Mouse (Mus musculus) CH12.LX (cell line): ENCODE measurements around the gene Gm9918. TPM values are rescaled to one million over a fixed set of nuclear protein-coding genes. Genes with fewer than 3 reads are reported as not detected.

ENCODE experiments used
- DNase-seq: peaks from one replicate; pipeline ENCODE4 v3.0.0-alpha.2; 2013; ENCODE audit errors: extremely low read depth
- H3K27ac ChIP-seq: 2 replicates; pipeline ENCODE4 v1.5.1; 2012; ENCODE audit warnings: low read depth, mild to moderate bottlenecking, control low read depth, moderate library complexity; ENCODE audit not compliant: insufficient read depth
- H3K27me3 ChIP-seq: replicated peaks from 2 replicates; pipeline ENCODE3; 2012; ENCODE audit warnings: inconsistent platforms
- H3K36me3 ChIP-seq, 2 experiments: replicated peaks in 1 of 2; 2 replicates each; pipeline versions ENCODE3 to v1.6.1; 2012; ENCODE audit warnings: inconsistent platforms in 1 of 2, low read length in 1 of 2, mild to moderate bottlenecking in 1 of 2, mixed read lengths in 1 of 2, moderate library complexity in 1 of 2; ENCODE audit not compliant: control insufficient read depth in 1 of 2, insufficient read depth in 1 of 2
- H3K4me1 ChIP-seq, 2 experiments: 2 replicates each; pipeline ENCODE4 v1.6.1; 2012; ENCODE audit warnings: inconsistent platforms in 1 of 2, moderate library complexity in 1 of 2; ENCODE audit not compliant: insufficient read depth in 2 of 2, control insufficient read depth in 1 of 2
- H3K4me2 ChIP-seq: 2 replicates; pipeline ENCODE4 v1.6.1; 2012; ENCODE audit warnings: low read depth, mild to moderate bottlenecking, control low read depth; ENCODE audit not compliant: poor library complexity, insufficient read depth, severe bottlenecking
- H3K4me3 ChIP-seq, 3 experiments: fragments of 150-350 bp in 1 of 3; sonication (generic) in 1 of 3; replicated peaks in 1 of 3; 2 replicates each; pipeline versions ENCODE3 to v1.5.1; 2011 to 2012; ENCODE audit warnings: low read depth in 2 of 3, low read length in 2 of 3, mild to moderate bottlenecking in 2 of 3, moderate library complexity in 2 of 3, control low read depth in 1 of 3, improper control_type of control experiment in 1 of 3, inconsistent platforms in 1 of 3, mixed read lengths in 1 of 3; ENCODE audit not compliant: poor library complexity in 1 of 3
- H3K79me2 ChIP-seq: replicated peaks from 2 replicates; pipeline ENCODE4 v1.6.1; 2012; ENCODE audit warnings: mild to moderate bottlenecking, moderate library complexity; ENCODE audit not compliant: control insufficient read depth, poor library complexity, insufficient read depth, severe bottlenecking; ENCODE audit errors: extremely low read depth
- H3K9ac ChIP-seq: 2 replicates; pipeline ENCODE4 v1.6.1; 2012; ENCODE audit warnings: low read depth, mild to moderate bottlenecking, control low read depth, moderate library complexity; ENCODE audit not compliant: insufficient read depth
- H3K9me3 ChIP-seq: replicated peaks from 2 replicates; pipeline ENCODE3; 2012; ENCODE audit warnings: low read length, inconsistent platforms, mixed read lengths
- BHLHE40 ChIP-seq: IDR thresholded peaks from 2 replicates; pipeline ENCODE4 v1.6.1; 2011; ENCODE audit warnings: mild to moderate bottlenecking, low read depth, low read length, improper control_type of control experiment
- ELF1 ChIP-seq: IDR thresholded peaks from 2 replicates; pipeline ENCODE4 v1.6.1; 2014; ENCODE audit warnings: low read depth, mild to moderate bottlenecking, inconsistent platforms, low read length, improper control_type of control experiment
- GABPA ChIP-seq: IDR thresholded peaks from 2 replicates; pipeline ENCODE4 v1.6.1; 2012; ENCODE audit warnings: low read depth, low read length, improper control_type of control experiment, inconsistent platforms; ENCODE audit not compliant: insufficient replicate concordance
- IRF4 ChIP-seq: IDR thresholded peaks from 2 replicates; pipeline ENCODE4 v1.6.1; 2014; ENCODE audit warnings: low read depth, mild to moderate bottlenecking, inconsistent platforms, low read length, improper control_type of control experiment
- MAX ChIP-seq: IDR thresholded peaks from 2 replicates; pipeline ENCODE4 v1.6.1; 2011; ENCODE audit warnings: low read length, improper control_type of control experiment
- MAZ ChIP-seq: IDR thresholded peaks from 2 replicates; pipeline ENCODE4 v1.6.1; 2012; ENCODE audit warnings: low read depth, mild to moderate bottlenecking, inconsistent platforms, low read length, improper control_type of control experiment, moderate library complexity
- MXI1 ChIP-seq: IDR thresholded peaks from 2 replicates; pipeline ENCODE4 v1.6.1; 2011; ENCODE audit warnings: mild to moderate bottlenecking, low read depth, low read length, improper control_type of control experiment
- NELFE ChIP-seq: IDR thresholded peaks from 2 replicates; pipeline ENCODE4 v1.6.1; 2011; ENCODE audit warnings: low read depth, low read length, improper control_type of control experiment
- NRF1 ChIP-seq: IDR thresholded peaks from 2 replicates; pipeline ENCODE4 v1.6.1; 2014; ENCODE audit warnings: low read depth, mild to moderate bottlenecking, inconsistent platforms, low read length, improper control_type of control experiment, moderate library complexity
- PAX5 ChIP-seq: IDR thresholded peaks from 2 replicates; pipeline ENCODE4 v1.6.1; 2012; ENCODE audit warnings: low read length, inconsistent platforms, mixed read lengths
- RCOR1 ChIP-seq: conservative IDR thresholded peaks from 2 replicates; pipeline ENCODE4 v1.6.1; 2012; ENCODE audit warnings: low read depth, mild to moderate bottlenecking, inconsistent platforms, low read length, improper control_type of control experiment
- SMC3 ChIP-seq: IDR thresholded peaks from 2 replicates; pipeline ENCODE4 v1.6.1; 2011; ENCODE audit warnings: low read depth, low read length, improper control_type of control experiment
- TBP ChIP-seq: conservative IDR thresholded peaks from 2 replicates; pipeline ENCODE4 v1.6.1; 2011; ENCODE audit warnings: low read depth, low read length, improper control_type of control experiment
- UBTF ChIP-seq: IDR thresholded peaks from 2 replicates; pipeline ENCODE4 v1.6.1; 2012; ENCODE audit warnings: low read depth, mild to moderate bottlenecking, inconsistent platforms, low read length, improper control_type of control experiment, moderate library complexity
- ZC3H11A ChIP-seq: IDR thresholded peaks from 2 replicates; pipeline ENCODE4 v1.6.1; 2012; ENCODE audit warnings: low read depth, mild to moderate bottlenecking, inconsistent platforms, low read length, improper control_type of control experiment
- ZKSCAN1 ChIP-seq: IDR thresholded peaks from 2 replicates; pipeline ENCODE4 v1.6.1; 2012; ENCODE audit warnings: low read depth, inconsistent platforms, low read length, improper control_type of control experiment, borderline replicate concordance
- dilution Hi-C: fragments of 300-500 bp; cut with MboI; formaldehyde crosslinking; loops from 2 replicates; pipeline ENCODE4 v1.14.3; 2020; ENCODE audit warnings: low sequenced_read_pairs; ENCODE audit not compliant: extremely low pct_unique_long_range_greater_than_20kb, extremely low pct_ligation_motif_present
- in situ Hi-C: fragments of 300-500 bp; cut with MboI; formaldehyde crosslinking; loops from 3 replicates; pipeline ENCODE4 v1.14.3; 2019; ENCODE audit warnings: low sequenced_read_pairs, low pct_ligation_motif_present, low pct_unique_long_range_greater_than_20kb, mixed read lengths
- polyA plus RNA-seq: library from polyadenylated mRNA; unstranded; fragments of >175 nt; gene quantifications from 2 replicates; pipeline ENCODE4 v1.2.1, GENCODE M21; 2012; ENCODE audit warnings: low read depth; ENCODE audit not compliant: insufficient read length
- total RNA-seq, 2 experiments: library from RNA; depleted of rRNA; stranded (reverse); fragments of 300-350 nt in 1 of 2; fragments of >200 nt in 1 of 2; gene quantifications; 2 replicates each; pipeline ENCODE4 v1.2.3; 2012 to 2014

Gm9918 gene
- total and polyA plus RNA-seq, 3 experiments, result not detected

DNA sequence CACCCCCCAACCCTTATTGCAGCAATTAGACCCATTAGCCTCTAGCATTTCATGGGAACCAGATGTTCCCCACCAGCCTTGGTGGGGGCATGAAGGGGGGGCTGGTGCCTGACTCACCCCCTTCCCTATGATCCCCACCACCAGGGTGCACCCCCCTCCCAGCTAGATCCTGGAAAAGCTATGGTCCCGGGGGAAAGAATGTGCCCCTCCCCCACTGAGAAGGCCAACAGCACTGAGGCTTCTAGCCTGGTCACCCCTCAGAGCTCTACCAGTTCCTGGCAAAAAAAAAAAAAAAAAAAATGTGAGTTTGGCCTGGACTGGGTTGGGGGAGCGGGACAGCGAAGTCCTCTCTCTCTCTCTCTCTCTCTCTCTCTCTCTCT lies 21.6 kb upstream of the Gm9918 start:
- Histone ChIP-seq H3K4me1 (peaks cover 5 to 21% of the 10 kb centered on the region in 2 experiments; a peak in 2 of 4 replicates), H3K9me3 (no peaks in the 10 kb centered on the region), H3K36me3 (no peaks in the 10 kb centered on the region), H3K27ac (no peak overlapping the region), H3K9ac (no peak overlapping the region), H3K4me3 (no peak overlapping the region)
- in situ Hi-C loops, result no loop called here
- no peak for TF ChIP-seq NRF1
- no peak for TF ChIP-seq IRF4
- TF ChIP-seq PAX5, result no peak
- TF ChIP-seq MXI1, result no peak
- no peak for TF ChIP-seq BHLHE40
- no peak for TF ChIP-seq UBTF
- no peak for TF ChIP-seq ZKSCAN1
- no peak for TF ChIP-seq MAZ
- no peak for TF ChIP-seq MAX
- TF ChIP-seq GABPA, result no peak
- TF ChIP-seq NELFE, result no peak
- no peak for TF ChIP-seq SMC3
- no peak for TF ChIP-seq ELF1
- no peak for TF ChIP-seq ZC3H11A
- TF ChIP-seq, all 38 proteins: peak for 0
- Histone ChIP-seq H3K4me2 (no peak overlapping the region), H3K79me2 (no peaks in the 10 kb centered on the region), H3K27me3 (peaks cover 85% of the 10 kb centered on the region)
- dilution Hi-C loops, result no loop called here
- DNase-seq, result no peak

DNA sequence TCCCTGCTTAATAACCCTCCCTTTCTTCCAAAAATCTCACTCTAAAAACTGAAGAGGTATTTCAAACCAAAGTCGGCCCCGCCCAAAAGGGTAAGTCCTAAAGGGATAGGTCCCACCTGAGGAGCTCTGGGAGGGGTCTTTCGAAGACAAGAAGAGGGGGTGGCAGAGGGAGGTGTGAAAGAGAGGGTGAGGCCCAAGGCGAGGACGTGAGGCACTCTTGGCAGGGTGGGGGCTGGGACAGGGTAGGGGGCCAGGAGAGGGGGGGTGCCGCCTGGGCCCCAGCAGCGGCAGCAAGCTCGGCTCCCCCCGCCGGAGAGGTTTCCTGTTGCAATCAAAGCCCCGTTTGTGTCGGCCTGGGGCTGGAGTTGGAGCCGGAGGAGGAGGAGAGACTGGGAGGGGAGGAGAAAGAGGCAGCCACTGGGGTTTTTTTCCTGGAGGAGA lies 21.1 kb upstream of the Gm9918 start:
- Histone ChIP-seq H3K27ac (no peak overlapping the region), H3K4me3 (no peak overlapping the region), H3K36me3 (no peaks in the 10 kb centered on the region), H3K4me1 (peaks cover 5 to 21% of the 10 kb centered on the region in 2 experiments; a peak in 2 of 4 replicates), H3K27me3 (peaks cover 86% of the 10 kb centered on the region), H3K4me2 (no peak overlapping the region), H3K9ac (no peak overlapping the region), H3K79me2 (no peaks in the 10 kb centered on the region), H3K9me3 (no peaks in the 10 kb centered on the region)
- no peak for TF ChIP-seq BHLHE40
- DNase-seq, result no peak
- in situ Hi-C loops, result no loop called here
- dilution Hi-C loops, result no loop called here

DNA sequence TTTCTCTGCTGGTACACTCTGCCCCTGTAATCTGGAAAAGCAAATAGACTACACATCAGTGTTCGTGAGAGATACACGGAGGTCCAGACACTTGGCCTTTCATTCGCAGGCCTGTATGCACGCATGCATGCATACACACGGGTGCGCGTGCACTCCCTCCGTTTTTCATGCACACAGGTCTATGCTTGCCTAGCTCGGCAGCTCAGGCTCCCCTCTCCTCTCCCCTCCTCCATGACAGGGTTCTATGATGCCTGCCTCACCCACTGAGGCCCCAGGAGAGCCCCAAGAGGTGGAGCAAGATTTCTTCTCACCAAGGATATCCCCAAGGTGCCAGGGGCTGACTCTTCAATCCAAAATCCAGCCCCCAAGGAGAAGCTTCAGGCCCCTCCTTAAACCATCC lies 20.4 kb upstream of the Gm9918 start:
- DNase-seq, result no peak
- H3K27me3 ChIP-seq, result peaks cover 90% of the 10 kb centered on the region
- in situ Hi-C loops (no loop called here), dilution Hi-C loops (no loop called here)
- H3K9ac ChIP-seq, result no peak overlapping the region
- H3K4me3 ChIP-seq, result no peak overlapping the region
- no peaks in the 10 kb centered on the region for H3K79me2 ChIP-seq
- no peak overlapping the region for H3K27ac ChIP-seq
- no peaks in the 10 kb centered on the region for H3K9me3 ChIP-seq
- no peaks in the 10 kb centered on the region for H3K36me3 ChIP-seq
- peaks cover 5 to 21% of the 10 kb centered on the region in 2 experiments; a peak in 2 of 4 replicates for H3K4me1 ChIP-seq
- H3K4me2 ChIP-seq, result no peak overlapping the region
- no peak for TF ChIP-seq SMC3
- TF ChIP-seq ZKSCAN1, result no peak
- no peak for TF ChIP-seq RCOR1
- TF ChIP-seq UBTF, result no peak
- TF ChIP-seq TBP, result no peak
